Mouse (Mus musculus) limb, embryonic 13.5 days (tissue): ENCODE data around the gene Snx33. TPM values are rescaled to one million over a fixed set of nuclear protein-coding genes. Genes with fewer than 3 reads are reported as not detected.
A peak's percentile ranks its signal among the peaks of the same experiment; 100 is the strongest.

Source experiments
- ATAC-seq: fragments of 200-750 bp; cut with Nextera tagmentation; 2 replicates; pipeline ENCODE4 v1.8.0; 2017; ENCODE audit warnings: low read depth, moderate number of reproducible peaks, moderate TSS enrichment; ENCODE audit not compliant: low FRiP score
- H3K27ac ChIP-seq: fragments of 300-500 bp; sonication (generic); 2 replicates; pipeline ENCODE4 v1.5.1; 2015; ENCODE audit warnings: inconsistent platforms, mild to moderate bottlenecking, moderate library complexity
- H3K27me3 ChIP-seq: fragments of 300-500 bp; sonication (generic); 2 replicates; pipeline ENCODE4 v1.6.1; 2015; ENCODE audit warnings: mild to moderate bottlenecking, inconsistent platforms
- H3K36me3 ChIP-seq: fragments of 300-500 bp; sonication (generic); 2 replicates; pipeline ENCODE4 v1.6.1; 2015; ENCODE audit warnings: inconsistent platforms, mild to moderate bottlenecking, moderate library complexity
- H3K4me1 ChIP-seq: fragments of 300-500 bp; sonication (generic); 2 replicates; pipeline ENCODE4 v1.6.1; 2015; ENCODE audit warnings: inconsistent platforms
- H3K4me2 ChIP-seq: fragments of 300-500 bp; sonication (generic); replicated peaks from 2 replicates; pipeline ENCODE4 v1.6.1; 2015; ENCODE audit warnings: inconsistent platforms, mild to moderate bottlenecking, moderate library complexity
- H3K4me3 ChIP-seq: fragments of 300-500 bp; sonication (generic); 2 replicates; pipeline ENCODE4 v1.5.1; 2015; ENCODE audit warnings: moderate library complexity, mild to moderate bottlenecking, inconsistent platforms
- H3K9ac ChIP-seq: fragments of 300-500 bp; sonication (generic); 2 replicates; pipeline ENCODE4 v1.6.1; 2015; ENCODE audit warnings: mild to moderate bottlenecking, inconsistent platforms
- H3K9me3 ChIP-seq: fragments of 300-500 bp; sonication (generic); 2 replicates; pipeline ENCODE4 v1.6.1; 2016; ENCODE audit warnings: inconsistent platforms
- WGBS: fragments of 180-500 bp; shearing (Covaris S2); methylation state at CpG from one replicate; pipeline ENCODE4 v1.1.7; 2015; 5-methylcytosine and 5-hydroxymethylcytosine counted together
- polyA plus RNA-seq: library from polyadenylated mRNA; unstranded; fragments of >200 nt; fragmentation: Nextera tagmentation; extraction: Ambion mirVana; gene quantifications from 2 replicates; pipeline ENCODE4 v1.2.1, GENCODE M21; 2015

Snx33 gene
- polyA plus RNA-seq, 1 experiment from 2014 or later, result 13.1 TPM

- peaks cover 14% of the 10 kb centered on the region for H3K36me3 ChIP-seq
- H3K27me3 ChIP-seq, result no peaks in the 10 kb centered on the region
- peaks cover 24% of the 10 kb centered on the region for H3K4me1 ChIP-seq
- WGBS, result 38% methylated on average over 9 of the region's 9 CpGs
- no peak overlapping the region for H3K9ac ChIP-seq
- no peak overlapping the region for H3K4me2 ChIP-seq
- H3K4me3 ChIP-seq, result no peak overlapping the region
- H3K9me3 ChIP-seq, result no peaks in the 10 kb centered on the region
- no peak for ATAC-seq
- H3K27ac ChIP-seq, result peak overlapping the region; percentile 4; the same call in 1 of the 2 replicates
These were observed 27.6 kb downstream of the Snx33 start for GRCm38 (mm10) chr9:56900571-56900970.

- Histone ChIP-seq H3K4me3 (no peak overlapping the region), H3K9ac (no peak overlapping the region), H3K9me3 (no peaks in the 10 kb centered on the region), H3K4me1 (peaks cover 24% of the 10 kb centered on the region), H3K27ac (no peak overlapping the region), H3K4me2 (no peak overlapping the region), H3K36me3 (peaks cover 19% of the 10 kb centered on the region), H3K27me3 (no peaks in the 10 kb centered on the region)
- ATAC-seq, result no peak
These were observed 28.1 kb downstream of the Snx33 start for GRCm38 (mm10) chr9:56900060-56900459.

- Histone ChIP-seq H3K27ac (no peak overlapping the region), H3K4me1 (peaks cover 24% of the 10 kb centered on the region), H3K9me3 (no peaks in the 10 kb centered on the region), H3K4me3 (no peak overlapping the region), H3K36me3 (peaks cover 26% of the 10 kb centered on the region), H3K4me2 (no peak overlapping the region), H3K9ac (no peak overlapping the region), H3K27me3 (no peaks in the 10 kb centered on the region)
- ATAC-seq, result no peak
- 60% methylated on average over 11 of the region's 11 CpGs for WGBS
These were observed 28.8 kb downstream of the Snx33 start for GRCm38 (mm10) chr9:56899409-56899808.

- no peak overlapping the region for H3K27ac ChIP-seq
- no peak for ATAC-seq
- no peak overlapping the region for H3K4me3 ChIP-seq
- H3K27me3 ChIP-seq, result no peaks in the 10 kb centered on the region
- H3K36me3 ChIP-seq, result peaks cover 50% of the 10 kb centered on the region
- no peaks in the 10 kb centered on the region for H3K9me3 ChIP-seq
- no peak overlapping the region for H3K4me2 ChIP-seq
- peaks cover 33% of the 10 kb centered on the region for H3K4me1 ChIP-seq
- no peak overlapping the region for H3K9ac ChIP-seq
- 91% methylated on average over 12 of the region's 12 CpGs for WGBS
These were observed 31.4 kb downstream of the Snx33 start for GRCm38 (mm10) chr9:56896779-56897178.

GRCm38 (mm10) chr9:56894006-56894405 lies 34.2 kb downstream of the Snx33 start:
- WGBS, result 16% methylated on average over 3 of the region's 3 CpGs
- Histone ChIP-seq H3K9ac (no peak overlapping the region), H3K9me3 (no peaks in the 10 kb centered on the region), H3K4me2 (no peak overlapping the region), H3K4me3 (no peak overlapping the region), H3K27me3 (peaks cover 3% of the 10 kb centered on the region; the same call in 1 of the 2 replicates), H3K27ac (no peak overlapping the region), H3K36me3 (peaks cover 69% of the 10 kb centered on the region), H3K4me1 (peaks cover 26% of the 10 kb centered on the region)
- no peak for ATAC-seq

- WGBS, result 75% methylated on average over 8 of the region's 8 CpGs
These were observed 34.9 kb downstream of the Snx33 start for GRCm38 (mm10) chr9:56893313-56893712.

GRCm38 (mm10) chr9:56892111-56892510 lies 36.1 kb downstream of the Snx33 start:
- 83% methylated on average over 10 of the region's 10 CpGs for WGBS
- no peak overlapping the region for H3K4me2 ChIP-seq

More at GRCm38 (mm10) chr9:56893313-56893712, 34.9 kb downstream of the Snx33 start:
- Histone ChIP-seq H3K4me1 (peaks cover 26% of the 10 kb centered on the region), H3K36me3 (peaks cover 71% of the 10 kb centered on the region), H3K27me3 (peaks cover 3% of the 10 kb centered on the region; the same call in 1 of the 2 replicates), H3K4me2 (no peak overlapping the region), H3K4me3 (no peak overlapping the region), H3K27ac (no peak overlapping the region), H3K9me3 (no peaks in the 10 kb centered on the region), H3K9ac (peak overlapping the region; percentile 14; the same call in 1 of the 2 replicates)
- no peak for ATAC-seq

GRCm38 (mm10) chr9:56891517-56892011 lies 36.6 kb downstream of the Snx33 start:
- H3K4me2 ChIP-seq, result peak overlapping the region; percentile 44
- ATAC-seq, result peak; percentile 45; the same call in 1 of the 2 replicates
- H3K4me3 ChIP-seq, result no peak overlapping the region
- H3K27me3 ChIP-seq, result peaks cover 3% of the 10 kb centered on the region; the same call in 1 of the 2 replicates
- H3K27ac ChIP-seq, result no peak overlapping the region
- H3K9me3 ChIP-seq, result no peaks in the 10 kb centered on the region
- H3K36me3 ChIP-seq, result peaks cover 81% of the 10 kb centered on the region
- WGBS, result 33% methylated on average over 12 of the region's 12 CpGs
- H3K4me1 ChIP-seq, result peaks cover 14% of the 10 kb centered on the region
- H3K9ac ChIP-seq, result peak overlapping the region; percentile 56

More at GRCm38 (mm10) chr9:56892111-56892510, 36.1 kb downstream of the Snx33 start:
- H3K9ac ChIP-seq, result peak overlapping the region; percentile 56; the same call in 1 of the 2 replicates
- ATAC-seq, result no peak
- H3K4me1 ChIP-seq, result peaks cover 16% of the 10 kb centered on the region
- H3K27me3 ChIP-seq, result peaks cover 3% of the 10 kb centered on the region; the same call in 1 of the 2 replicates
- no peaks in the 10 kb centered on the region for H3K9me3 ChIP-seq
- peaks cover 76% of the 10 kb centered on the region for H3K36me3 ChIP-seq
- H3K4me3 ChIP-seq, result no peak overlapping the region
- H3K27ac ChIP-seq, result no peak overlapping the region

- H3K9ac ChIP-seq, result no peak overlapping the region; the same call in 1 of the 2 replicates
- WGBS, result 69% methylated on average over 11 of the region's 11 CpGs
- H3K27ac ChIP-seq, result no peak overlapping the region
- H3K36me3 ChIP-seq, result peaks cover 89% of the 10 kb centered on the region
- no peak for ATAC-seq
- H3K4me3 ChIP-seq, result no peak overlapping the region
- no peak overlapping the region for H3K4me2 ChIP-seq
- peaks cover 3% of the 10 kb centered on the region; the same call in 1 of the 2 replicates for H3K27me3 ChIP-seq
- peaks cover 14% of the 10 kb centered on the region for H3K4me1 ChIP-seq
- no peaks in the 10 kb centered on the region for H3K9me3 ChIP-seq
These were observed 37.5 kb downstream of the Snx33 start for GRCm38 (mm10) chr9:56890522-56891250.

- H3K4me1 ChIP-seq, result peaks cover 14% of the 10 kb centered on the region
- no peak overlapping the region for H3K27ac ChIP-seq
- peak; percentile 68 for ATAC-seq
- H3K36me3 ChIP-seq, result peaks cover 89% of the 10 kb centered on the region
- peak overlapping the region; percentile 50 for H3K4me2 ChIP-seq
- H3K4me3 ChIP-seq, result no peak overlapping the region
- H3K27me3 ChIP-seq, result peaks cover 3% of the 10 kb centered on the region; the same call in 1 of the 2 replicates
- no peaks in the 10 kb centered on the region for H3K9me3 ChIP-seq
- peak overlapping the region; percentile 45; the same call in 1 of the 2 replicates for H3K9ac ChIP-seq
- WGBS, result 7% methylated on average over 14 of the region's 14 CpGs
These were observed 38.4 kb downstream of the Snx33 start for GRCm38 (mm10) chr9:56889817-56890216.

GRCm38 (mm10) chr9:56887581-56887980 lies 40.6 kb downstream of the Snx33 start:
- Histone ChIP-seq H3K36me3 (peaks cover 81% of the 10 kb centered on the region), H3K4me3 (no peak overlapping the region), H3K27ac (no peak overlapping the region), H3K4me1 (peaks cover 19% of the 10 kb centered on the region), H3K27me3 (peaks cover 3% of the 10 kb centered on the region; the same call in 1 of the 2 replicates), H3K4me2 (no peak overlapping the region), H3K9ac (no peak overlapping the region), H3K9me3 (no peaks in the 10 kb centered on the region)
- WGBS, result 94% methylated on average over 16 of the region's 16 CpGs
- ATAC-seq, result no peak

GRCm38 (mm10) chr9:56886601-56887000 lies 41.6 kb downstream of the Snx33 start:
- H3K9me3 ChIP-seq, result no peaks in the 10 kb centered on the region
- peaks cover 25% of the 10 kb centered on the region for H3K4me1 ChIP-seq
- peaks cover 72% of the 10 kb centered on the region for H3K36me3 ChIP-seq
- no peak overlapping the region for H3K27ac ChIP-seq
- WGBS, result 90% methylated on average over 15 of the region's 15 CpGs
- H3K4me3 ChIP-seq, result no peak overlapping the region
- H3K27me3 ChIP-seq, result peaks cover 3% of the 10 kb centered on the region; the same call in 1 of the 2 replicates
- no peak overlapping the region for H3K4me2 ChIP-seq
- H3K9ac ChIP-seq, result no peak overlapping the region
- ATAC-seq, result no peak
